Mouse (Mus musculus) mouse trophoblast stem cell (cell line): ENCODE data around the gene Snx32.

Experiments used
- in situ Hi-C, 2 experiments: fragments of 300-500 bp; cut with MseI, MboI; formaldehyde crosslinking; loops; 2 replicates in 1 of 2; 3 replicates in 1 of 2; pipeline ENCODE4 v1.15.1; 2025

Snx32 gene

GRCm38 (mm10) chr19:5510031-5511026 is at the start of gene Snx32:
Gene Snx32, minus strand, starts transcription at chr19:5510538.
- in situ Hi-C loops, result no loop called here

- in situ Hi-C loops, result no loop called here
Observed at GRCm38 (mm10) chr19:5559631-5560456, 49.5 kb upstream of the Snx32 start.

- in situ Hi-C loops, result no loop called here
Observed at GRCm38 (mm10) chr19:5559229-5559628, 48.9 kb upstream of the Snx32 start.

GRCm38 (mm10) chr19:5558770-5559169 is 48.4 kb upstream of the Snx32 start:
- in situ Hi-C loops, result no loop called here

GRCm38 (mm10) chr19:5558169-5558568 is 47.8 kb upstream of the Snx32 start:
- in situ Hi-C loops, result no loop called here

GRCm38 (mm10) chr19:5554212-5554611 is 43.9 kb upstream of the Snx32 start:
- in situ Hi-C loops, result no loop called here

GRCm38 (mm10) chr19:5553802-5554201 is 43.5 kb upstream of the Snx32 start:
- in situ Hi-C loops, result no loop called here

- in situ Hi-C loops, result no loop called here
Observed at GRCm38 (mm10) chr19:5547471-5548056, 37.2 kb upstream of the Snx32 start.

GRCm38 (mm10) chr19:5544031-5544430 is 33.7 kb upstream of the Snx32 start:
- in situ Hi-C loops, result no loop called here

- in situ Hi-C loops, result no loop called here
Observed at GRCm38 (mm10) chr19:5543362-5543761, 33.0 kb upstream of the Snx32 start.

- in situ Hi-C loops, result no loop called here
Observed at GRCm38 (mm10) chr19:5538786-5539185, 28.4 kb upstream of the Snx32 start.

GRCm38 (mm10) chr19:5532520-5532919 is 22.2 kb upstream of the Snx32 start:
- in situ Hi-C loops, result loop anchor here in 1 of 2 experiments (5.0 kb wide), 1 partner anchor 35 kb away; the partner anchor contains the start of gene Ap5b1

GRCm38 (mm10) chr19:5530138-5530524 is 19.8 kb upstream of the Snx32 start:
- in situ Hi-C loops, result loop anchor here in 1 of 2 experiments (5.0 kb wide), 1 partner anchor 37 kb away; the partner anchor contains the start of gene Ap5b1

- in situ Hi-C loops, result loop anchor here (5.0 kb wide), 1 partner anchor 38 kb away; the partner anchor contains the start of gene Ap5b1 (in 2 of the 2)
Observed at GRCm38 (mm10) chr19:5529325-5530137, 19.2 kb upstream of the Snx32 start.

- in situ Hi-C loops, result loop anchor here in 1 of 2 experiments (5.0 kb wide), 1 partner anchor 42 kb away; the partner anchor contains the start of gene Ap5b1
Observed at GRCm38 (mm10) chr19:5525204-5525603, 14.9 kb upstream of the Snx32 start.

GRCm38 (mm10) chr19:5518721-5519120 is 8.4 kb upstream of the Snx32 start:
- in situ Hi-C loops, result no loop called here

- in situ Hi-C loops, result no loop called here
Observed at GRCm38 (mm10) chr19:5516906-5517505, 6.7 kb upstream of the Snx32 start.

GRCm38 (mm10) chr19:5515840-5516777 is 5.8 kb upstream of the Snx32 start:
- in situ Hi-C loops, result no loop called here

- in situ Hi-C loops, result no loop called here
Observed at GRCm38 (mm10) chr19:5513005-5513349, 2.6 kb upstream of the Snx32 start.
